Mouse (Mus musculus) kidney, embryonic 15.5 days (tissue): ENCODE data around the gene Herc3. TPM values are rescaled to one million over a fixed set of nuclear protein-coding genes. Genes with fewer than 3 reads are reported as not detected.

Experiments
- ATAC-seq: fragments of 200-750 bp; cut with Nextera tagmentation; replicated peaks from 2 replicates; pipeline ENCODE4 v1.8.0; 2017; ENCODE audit warnings: moderate TSS enrichment; ENCODE audit not compliant: low FRiP score
- H3K27ac ChIP-seq: fragments of 300-500 bp; sonication (generic); 2 replicates; pipeline ENCODE4 v1.5.1; 2015; ENCODE audit warnings: mild to moderate bottlenecking, inconsistent platforms
- H3K27me3 ChIP-seq: fragments of 300-500 bp; sonication (generic); 2 replicates; pipeline ENCODE4 v1.6.1; 2015; ENCODE audit warnings: inconsistent platforms
- H3K36me3 ChIP-seq: fragments of 300-500 bp; sonication (generic); 2 replicates; pipeline ENCODE4 v1.6.1; 2015; ENCODE audit warnings: inconsistent platforms
- H3K4me1 ChIP-seq: fragments of 300-500 bp; sonication (generic); 2 replicates; pipeline ENCODE4 v1.6.1; 2015; ENCODE audit warnings: inconsistent platforms
- H3K4me2 ChIP-seq: fragments of 300-500 bp; sonication (generic); 2 replicates; pipeline ENCODE4 v1.6.1; 2015; ENCODE audit warnings: moderate library complexity, mild to moderate bottlenecking, inconsistent platforms
- H3K4me3 ChIP-seq: fragments of 300-500 bp; sonication (generic); replicated peaks from 2 replicates; pipeline ENCODE4 v1.5.1; 2015; ENCODE audit warnings: mild to moderate bottlenecking, inconsistent platforms
- H3K9ac ChIP-seq: fragments of 300-500 bp; sonication (generic); 2 replicates; pipeline ENCODE4 v1.6.1; 2015; ENCODE audit warnings: mild to moderate bottlenecking, inconsistent platforms
- H3K9me3 ChIP-seq: fragments of 300-500 bp; sonication (generic); replicated peaks from 2 replicates; pipeline ENCODE4 v1.6.1; 2016; ENCODE audit warnings: inconsistent platforms
- WGBS: fragments of 180-500 bp; shearing (Covaris S2); methylation state at CpG from one replicate; pipeline ENCODE4 v1.1.7; 2015; ENCODE audit warnings: mixed read lengths; 5-methylcytosine and 5-hydroxymethylcytosine counted together
- polyA plus RNA-seq: library from polyadenylated mRNA; unstranded; fragments of >200 nt; fragmentation: Nextera tagmentation; extraction: Ambion mirVana; gene quantifications from 2 replicates; pipeline ENCODE4 v1.2.1, GENCODE M21; 2015

The Herc3 gene
- polyA plus RNA-seq, 1 experiment from 2014 or later: 10.2 TPM

GRCm38 (mm10) chr6:58951128-58951992, 120.1 kb downstream of the Herc3 start:
- H3K36me3 ChIP-seq: no peaks in the 10 kb centered on the region
- peaks cover 9% of the 10 kb centered on the region; the same call in 1 of the 2 replicates for H3K4me1 ChIP-seq
- no peak overlapping the region for H3K9ac ChIP-seq
- H3K9me3 ChIP-seq: no peaks in the 10 kb centered on the region
- no peak overlapping the region for H3K4me2 ChIP-seq
- peak; percentile 71 for ATAC-seq
- H3K27ac ChIP-seq: peak overlapping the region; percentile 70
- no peak overlapping the region for H3K4me3 ChIP-seq
- 38% methylated on average over 2 of the region's 2 CpGs for whole genome bisulfite sequencing
- H3K27me3 ChIP-seq: no peaks in the 10 kb centered on the region

GRCm38 (mm10) chr6:58960523-58960922, 129.3 kb downstream of the Herc3 start:
- Histone ChIP-seq H3K9me3 (no peaks in the 10 kb centered on the region), H3K36me3 (no peaks in the 10 kb centered on the region), H3K27ac (no peak overlapping the region), H3K4me1 (peaks cover 4% of the 10 kb centered on the region), H3K9ac (no peak overlapping the region), H3K4me2 (no peak overlapping the region), H3K4me3 (no peak overlapping the region), H3K27me3 (no peaks in the 10 kb centered on the region)
- WGBS: 87% methylated on average over 2 of the region's 2 CpGs
- ATAC-seq: no peak

- Histone ChIP-seq H3K4me3 (no peak overlapping the region), H3K36me3 (no peaks in the 10 kb centered on the region), H3K9ac (no peak overlapping the region), H3K4me1 (peaks cover 7% of the 10 kb centered on the region), H3K9me3 (no peaks in the 10 kb centered on the region), H3K27ac (no peak overlapping the region), H3K4me2 (no peak overlapping the region), H3K27me3 (no peaks in the 10 kb centered on the region)
- no peak for ATAC-seq
- 86% methylated on average over 5 of the region's 5 CpGs for WGBS
These were observed 131.4 kb downstream of the Herc3 start for GRCm38 (mm10) chr6:58962691-58963090.

DNA sequence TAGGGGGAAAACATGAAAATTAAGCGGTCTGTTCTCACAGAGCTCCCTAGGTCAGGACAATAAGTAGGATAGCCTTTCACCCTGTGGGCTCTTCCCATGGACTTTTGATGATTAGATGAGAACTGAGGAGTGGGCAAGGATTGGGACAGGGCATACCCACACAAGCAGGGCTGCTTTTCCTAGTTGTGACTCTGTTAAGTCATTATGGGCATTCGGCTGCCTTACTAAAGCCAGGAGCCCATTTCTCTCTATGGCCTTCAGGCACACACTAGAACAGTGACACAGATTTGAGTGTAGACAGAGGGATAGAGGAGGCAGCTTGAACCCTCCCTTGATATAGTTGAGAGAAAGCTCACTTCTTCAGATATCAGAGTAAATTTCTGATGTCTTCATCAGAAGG, 132.8 kb downstream of the Herc3 start:
- Histone ChIP-seq H3K36me3 (no peaks in the 10 kb centered on the region), H3K27me3 (no peaks in the 10 kb centered on the region), H3K27ac (no peak overlapping the region), H3K4me3 (no peak overlapping the region), H3K4me1 (peaks cover 9% of the 10 kb centered on the region), H3K9me3 (no peaks in the 10 kb centered on the region), H3K4me2 (no peak overlapping the region), H3K9ac (no peak overlapping the region)
- no peak for ATAC-seq
- 92% methylated on average over 2 of the region's 2 CpGs for WGBS

DNA sequence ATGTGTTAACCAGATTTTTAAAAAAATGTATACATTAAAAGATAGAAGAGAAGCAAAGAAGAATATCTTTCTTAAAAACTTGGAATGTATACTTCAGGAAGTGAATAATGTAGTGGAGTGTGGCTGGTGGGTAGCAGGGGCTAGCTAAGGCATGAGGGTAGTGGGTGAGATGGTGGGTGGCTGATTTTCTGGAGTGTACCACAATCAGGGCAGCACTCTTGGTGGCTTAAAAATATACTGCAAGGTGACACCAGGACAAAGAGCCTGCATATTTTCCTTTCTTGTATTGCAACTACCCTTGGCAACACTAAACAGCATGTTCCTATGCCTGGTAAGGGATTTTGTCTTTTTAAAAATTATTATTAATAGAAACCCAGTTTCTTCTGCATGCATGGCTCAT, 133.3 kb downstream of the Herc3 start:
- Histone ChIP-seq H3K4me3 (no peak overlapping the region), H3K9me3 (no peaks in the 10 kb centered on the region), H3K36me3 (no peaks in the 10 kb centered on the region), H3K27ac (no peak overlapping the region), H3K9ac (no peak overlapping the region), H3K4me2 (no peak overlapping the region), H3K27me3 (no peaks in the 10 kb centered on the region), H3K4me1 (peaks cover 9% of the 10 kb centered on the region)
- ATAC-seq: no peak

DNA sequence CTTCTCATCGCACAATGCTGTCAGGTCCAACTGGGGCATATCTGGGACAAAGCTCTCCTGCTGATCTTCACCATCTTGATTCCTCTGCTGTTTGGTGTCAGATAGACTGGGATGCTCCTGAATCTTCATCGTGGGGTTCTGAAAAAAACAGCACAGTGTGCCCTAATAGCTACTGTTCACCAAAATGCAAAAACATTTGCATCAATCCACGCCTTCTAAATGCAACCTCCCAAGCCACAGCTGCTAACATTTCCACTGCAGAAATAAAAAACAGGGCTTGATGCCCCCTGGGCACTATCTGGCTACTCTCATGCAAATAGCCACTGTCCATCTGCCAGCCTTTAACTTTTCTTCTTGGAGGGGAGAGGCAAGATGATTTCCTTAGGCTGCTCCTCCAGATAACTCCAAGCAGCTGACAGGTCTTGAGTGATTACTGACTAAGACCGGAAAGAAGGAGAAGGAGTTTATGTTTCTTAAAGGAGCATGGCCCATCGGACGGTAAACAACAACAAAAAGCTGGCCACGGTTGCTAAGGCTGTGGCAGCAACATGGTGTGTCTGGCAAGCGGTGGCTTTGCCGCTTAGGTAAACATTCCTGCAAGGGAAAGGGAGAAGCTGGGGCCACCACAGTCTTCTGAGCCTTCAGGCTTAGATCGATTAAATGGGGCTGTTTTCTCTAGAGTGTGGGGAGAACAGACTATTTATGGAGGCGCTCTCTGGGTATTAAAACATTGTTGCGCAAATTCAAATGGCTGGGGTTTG, 134.0 kb downstream of the Herc3 start:
- no peak overlapping the region for H3K4me3 ChIP-seq
- 31% methylated on average over 12 of the region's 12 CpGs for WGBS
- H3K9me3 ChIP-seq: no peaks in the 10 kb centered on the region
- no peak overlapping the region for H3K9ac ChIP-seq
- no peak overlapping the region for H3K27ac ChIP-seq
- ATAC-seq: no peak; the same call in 1 of the 2 replicates
- H3K4me2 ChIP-seq: peak overlapping the region; percentile 30
- peaks cover 9% of the 10 kb centered on the region for H3K4me1 ChIP-seq
- H3K27me3 ChIP-seq: no peaks in the 10 kb centered on the region
- no peaks in the 10 kb centered on the region for H3K36me3 ChIP-seq

- WGBS: 32% methylated on average over 3 of the region's 3 CpGs
- Histone ChIP-seq H3K27me3 (no peaks in the 10 kb centered on the region), H3K4me2 (no peak overlapping the region), H3K9ac (no peak overlapping the region), H3K9me3 (no peaks in the 10 kb centered on the region), H3K36me3 (no peaks in the 10 kb centered on the region), H3K4me3 (no peak overlapping the region), H3K27ac (no peak overlapping the region), H3K4me1 (peaks cover 9% of the 10 kb centered on the region)
- ATAC-seq: no peak
These were observed 137.0 kb downstream of the Herc3 start for GRCm38 (mm10) chr6:58968272-58968671.

Other genes with a start within 250 kb of the Herc3 start
- gene Abcg2, start 246.9 kb upstream of the Herc3 start, polyA plus RNA-seq: 95.7 and 101 TPM in 2 replicates
- 1.1 and 3.8 TPM in 2 replicates for gene Nap1l5, start 75.6 kb downstream of the Herc3 start, polyA plus RNA-seq
- gene Fam13a, start 193.1 kb downstream of the Herc3 start, polyA plus RNA-seq: 9.4 and 9.7 TPM in 2 replicates